Mouse (Mus musculus) heart, adult 11 months (tissue): Measurements from ENCODE around the gene Naa35.

Experiments used
- DNase-seq: peaks from one replicate; pipeline ENCODE4 v3.0.0; 2022

The Naa35 gene

DNA sequence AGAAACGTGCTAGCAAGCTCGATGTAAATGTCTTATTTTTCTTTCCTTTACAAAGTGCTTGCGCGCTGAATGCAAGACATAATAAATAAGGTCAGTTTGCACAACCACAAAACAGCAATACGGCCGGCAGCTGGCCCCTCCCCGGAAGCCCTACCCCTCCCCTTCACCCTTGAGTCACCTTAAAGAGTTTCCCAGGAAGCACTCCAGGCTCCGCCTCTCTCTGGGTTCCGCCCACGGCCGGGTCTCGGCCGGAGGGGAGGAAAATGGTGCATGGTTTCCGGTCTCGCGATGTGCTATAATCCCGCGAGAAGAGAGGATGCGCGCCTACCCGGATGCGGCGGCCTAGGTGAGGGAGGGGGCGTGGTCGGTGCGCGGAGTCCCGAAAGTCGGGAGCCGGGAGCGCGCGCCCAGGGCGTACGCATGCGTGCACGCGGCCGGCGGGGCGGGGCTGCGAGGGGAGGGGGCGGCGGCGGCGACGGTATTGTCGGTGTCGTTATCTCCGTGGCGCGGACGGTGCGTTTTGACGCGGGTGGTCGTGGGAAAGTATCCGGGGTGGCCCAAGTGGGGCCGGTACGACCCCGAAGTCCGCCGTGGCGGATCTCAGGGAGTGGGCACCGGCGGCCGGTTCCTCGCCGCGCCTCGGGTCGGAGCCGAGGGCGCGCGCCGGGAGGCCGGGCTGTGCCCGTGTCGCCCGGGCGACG, at the start of gene Naa35, which contains the start of gene Agtpbp1:
TSS of gene Naa35 (plus strand) at position 313 of the 701 bp plus-strand sequence.
TSS of gene Agtpbp1 (minus strand) at position 281 of the 701 bp plus-strand sequence.
- DNase-seq, result peak; percentile 100

DNA sequence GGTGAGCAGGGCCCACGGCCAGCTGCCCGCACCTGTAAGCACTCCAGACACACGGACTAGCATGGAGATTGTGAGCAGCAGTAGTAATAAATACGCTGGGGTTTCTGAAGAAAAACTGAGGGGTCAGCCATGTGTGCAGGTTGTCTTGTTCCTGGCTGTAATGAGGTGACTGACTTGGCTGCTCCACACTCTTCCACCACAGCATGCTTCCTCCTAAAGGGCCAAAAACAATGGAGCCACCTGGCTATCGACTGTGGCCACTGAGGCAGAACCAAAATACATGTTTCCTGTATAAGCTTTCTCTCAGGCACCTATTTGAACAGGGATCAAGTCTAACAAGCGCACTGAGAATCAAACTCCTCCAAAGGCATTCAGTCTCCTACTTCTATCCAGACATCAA, 49.3 kb upstream of the Naa35 start:
- DNase-seq, result peak; percentile 4

DNA sequence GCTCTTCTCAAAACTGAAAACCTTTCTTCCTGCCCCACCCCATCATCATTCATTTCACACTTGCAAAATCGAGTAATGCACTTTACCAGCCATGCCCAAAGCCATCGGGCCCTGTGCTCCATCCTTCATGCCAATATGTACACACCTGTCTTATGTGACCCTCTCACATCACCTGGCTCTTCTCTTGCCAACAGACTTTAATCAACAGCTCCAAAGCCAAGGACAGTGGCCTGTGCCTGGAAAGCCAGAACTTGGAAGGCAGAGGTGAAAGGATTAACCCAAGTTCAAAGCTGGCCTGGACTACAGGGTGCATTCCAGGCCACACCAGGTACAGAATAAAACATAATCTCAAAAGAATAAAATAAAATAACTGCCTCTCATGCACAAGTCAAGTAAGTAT, 48.4 kb upstream of the Naa35 start:
- peak; percentile 84 for DNase-seq

DNA sequence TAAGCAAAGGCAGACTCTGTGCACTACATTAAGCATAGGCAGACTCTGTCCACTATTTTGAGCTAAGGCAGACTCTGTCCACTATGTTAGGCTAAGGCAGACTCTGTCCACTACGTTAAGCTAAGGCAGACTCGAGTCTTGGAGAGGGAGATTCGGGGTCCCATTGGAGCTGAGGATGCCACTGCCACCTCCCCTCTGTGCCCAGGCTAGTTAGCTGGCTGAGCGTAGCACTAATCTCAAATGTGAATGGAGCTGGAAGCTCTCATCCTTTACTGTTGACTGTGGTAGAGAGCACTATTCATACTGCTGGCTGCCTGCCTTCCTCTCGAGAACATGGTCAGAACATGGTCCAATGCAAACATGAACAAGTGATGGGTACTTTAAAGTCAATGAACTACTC, 46.4 kb upstream of the Naa35 start:
- peak; percentile 53 for DNase-seq

DNA sequence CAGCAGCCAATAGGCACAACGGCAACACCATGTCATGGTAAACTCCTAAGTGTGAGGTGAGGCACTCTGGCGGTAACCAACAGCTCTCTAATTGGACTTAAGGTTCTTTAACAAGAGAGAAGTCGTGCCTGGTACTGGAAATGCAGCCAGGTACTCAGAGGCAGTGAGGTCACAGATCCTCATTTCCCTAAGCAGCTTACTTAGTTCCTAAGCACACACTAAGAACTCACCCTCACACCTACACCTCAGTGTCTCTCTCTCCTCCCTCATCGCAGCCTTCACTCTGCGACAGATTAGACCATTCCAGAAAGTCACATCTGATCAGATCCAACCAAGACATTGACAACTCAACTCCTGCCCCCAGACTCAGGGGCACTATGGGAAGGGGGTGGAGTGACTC, 45.0 kb upstream of the Naa35 start:
- DNase-seq, result no peak

DNA sequence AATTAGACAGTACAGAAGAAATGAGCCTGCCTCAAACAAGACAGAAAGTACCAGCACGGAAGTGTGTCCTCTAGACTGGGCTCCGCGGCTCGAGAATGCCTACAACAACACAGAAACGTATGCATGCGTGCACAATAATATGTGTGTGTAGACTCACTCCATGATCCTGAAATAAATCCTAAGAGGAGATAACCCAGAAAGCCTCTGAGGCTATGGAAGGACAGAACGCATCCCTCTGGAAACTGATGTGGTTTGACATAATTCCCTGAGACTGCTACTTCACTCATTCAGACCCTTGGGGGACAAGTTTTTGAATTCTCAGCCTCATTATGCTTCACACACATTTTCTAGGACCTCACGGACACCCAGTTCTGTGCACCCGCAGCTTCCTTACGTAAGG, 42.6 kb upstream of the Naa35 start:
- DNase-seq, result peak; percentile 54

DNA sequence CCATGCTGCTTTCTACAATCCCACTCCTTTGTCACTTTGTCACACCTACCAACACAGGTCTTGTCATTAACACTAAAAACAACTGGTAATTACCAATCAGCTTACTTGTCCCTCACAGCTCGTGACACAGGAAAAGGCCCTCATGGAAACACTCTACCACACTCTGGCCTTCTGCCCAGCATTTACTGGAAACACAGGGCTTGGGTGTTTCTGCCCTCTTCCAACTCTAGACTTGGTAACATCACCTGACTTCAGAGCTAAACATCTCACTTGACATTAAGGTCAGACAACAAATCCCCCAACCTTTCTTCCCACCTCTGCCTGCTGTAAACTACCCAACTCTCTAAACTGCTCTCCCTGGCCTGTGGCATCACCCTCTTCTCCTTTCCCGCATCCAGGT, 38.0 kb upstream of the Naa35 start:
- DNase-seq, result peak; percentile 95

DNA sequence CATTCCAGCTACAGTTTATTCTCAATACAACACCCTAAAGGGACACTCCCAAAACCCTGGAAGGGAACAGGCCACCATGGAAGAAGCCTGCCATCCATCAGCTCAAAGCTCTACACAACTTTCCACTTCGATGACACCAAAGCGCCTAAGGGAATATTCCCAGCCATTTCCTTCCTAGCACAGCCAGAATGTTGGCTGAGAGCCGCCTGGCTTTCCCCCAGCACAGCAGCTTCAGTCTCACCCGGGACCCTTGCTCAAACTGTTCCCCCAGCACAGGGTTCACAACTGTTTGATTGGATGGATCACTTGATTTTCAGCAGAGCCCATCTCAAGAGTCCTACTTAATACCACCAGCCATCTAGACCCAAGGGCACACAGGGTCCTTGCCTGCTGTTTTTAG, 37.3 kb upstream of the Naa35 start:
- DNase-seq, result peak; percentile 95

DNA sequence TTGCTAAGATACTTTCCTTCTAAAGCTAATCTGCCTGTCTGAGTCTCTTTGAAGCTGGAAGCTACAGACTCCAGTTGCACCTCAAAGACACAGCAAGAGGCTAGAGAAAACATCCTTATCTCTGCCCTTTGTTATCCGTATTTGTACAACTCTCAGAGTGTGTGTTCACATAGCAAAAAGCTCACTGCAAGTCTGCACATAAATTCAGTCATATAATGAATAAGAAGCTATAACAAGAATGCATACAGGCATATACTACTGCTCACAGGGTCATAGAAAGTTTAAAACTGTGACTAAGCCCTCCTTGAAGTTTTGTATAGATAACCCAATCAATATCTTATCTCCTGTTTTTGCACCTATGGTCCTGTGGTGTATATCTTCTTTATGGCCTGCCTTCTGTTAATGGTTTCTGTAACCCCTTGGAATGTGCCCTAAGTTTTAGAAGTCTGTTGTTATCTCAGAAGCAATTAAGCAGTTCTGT, 35.7 kb upstream of the Naa35 start:
- DNase-seq, result peak; percentile 8

DNA sequence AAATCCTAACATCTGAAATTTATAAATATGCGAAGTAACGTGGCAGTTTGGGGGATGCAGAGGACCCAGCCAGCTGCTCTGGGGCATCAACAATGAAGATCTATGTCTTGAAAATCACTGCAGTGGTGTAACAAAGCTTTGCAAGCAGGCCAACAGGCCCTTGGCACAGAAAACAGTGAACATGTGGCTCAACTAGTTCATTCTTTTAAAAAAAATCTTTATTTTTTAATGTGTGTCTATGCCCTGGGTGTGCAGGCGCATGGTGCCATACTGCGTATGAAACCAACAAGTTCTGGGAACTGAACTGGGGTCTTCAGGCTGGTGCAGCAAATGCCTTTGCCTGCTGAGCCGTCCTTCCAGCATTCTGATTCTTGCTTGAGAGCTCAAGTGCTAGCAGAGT, 32.8 kb upstream of the Naa35 start:
- peak; percentile 62 for DNase-seq

DNA sequence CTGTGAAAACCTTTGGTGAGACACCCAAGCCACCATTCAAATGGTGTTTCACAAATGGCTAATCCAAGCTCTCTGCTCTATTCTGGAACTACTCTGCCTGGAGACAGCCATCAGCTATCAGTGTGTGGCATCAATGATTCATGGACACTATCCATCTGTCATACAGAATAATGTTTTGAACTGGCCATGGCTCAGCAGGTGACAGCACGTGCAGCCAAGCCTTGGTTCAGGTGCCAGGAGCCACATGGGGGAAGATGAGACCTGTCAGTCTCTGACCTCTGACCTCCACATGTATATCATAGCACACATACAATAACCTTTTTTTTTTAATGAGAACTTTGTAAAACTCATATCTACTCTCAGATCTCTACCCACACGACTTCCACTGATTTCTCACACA, 32.3 kb upstream of the Naa35 start:
- DNase-seq, result peak; percentile 76

DNA sequence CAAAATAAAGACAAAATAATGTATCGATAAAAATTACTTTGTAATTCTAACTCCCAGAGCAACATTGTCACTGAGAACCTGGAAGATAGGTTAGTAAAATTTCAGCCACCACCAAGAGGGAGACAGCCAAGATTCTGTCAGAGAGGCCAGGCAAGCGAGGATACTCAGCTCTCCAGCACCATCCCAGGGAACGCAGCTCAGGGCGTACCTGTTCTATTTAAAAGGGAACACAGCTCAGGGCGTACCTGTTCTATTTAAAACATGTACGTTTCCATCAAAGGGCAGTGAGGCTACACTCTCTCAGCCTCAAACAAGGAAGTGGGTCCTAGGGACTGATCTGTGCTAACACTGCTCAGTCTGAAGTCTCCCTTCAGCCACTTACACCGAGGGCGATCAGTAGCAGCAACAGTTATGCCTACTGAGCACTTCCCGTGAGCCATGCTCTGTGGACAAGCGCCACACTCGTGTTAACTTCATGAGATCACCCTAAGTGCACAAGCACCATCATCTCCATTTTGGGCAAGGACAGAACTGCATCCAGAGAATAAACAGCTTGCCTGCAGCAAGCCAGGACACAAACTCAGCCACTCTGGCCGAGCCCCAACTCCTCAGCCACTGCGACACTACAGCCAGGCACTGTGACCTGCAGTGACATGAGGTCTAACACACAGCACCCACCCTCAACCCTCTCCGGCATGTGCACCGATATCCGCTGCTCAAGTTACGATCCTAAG, 30.1 kb upstream of the Naa35 start:
- DNase-seq, result no peak

DNA sequence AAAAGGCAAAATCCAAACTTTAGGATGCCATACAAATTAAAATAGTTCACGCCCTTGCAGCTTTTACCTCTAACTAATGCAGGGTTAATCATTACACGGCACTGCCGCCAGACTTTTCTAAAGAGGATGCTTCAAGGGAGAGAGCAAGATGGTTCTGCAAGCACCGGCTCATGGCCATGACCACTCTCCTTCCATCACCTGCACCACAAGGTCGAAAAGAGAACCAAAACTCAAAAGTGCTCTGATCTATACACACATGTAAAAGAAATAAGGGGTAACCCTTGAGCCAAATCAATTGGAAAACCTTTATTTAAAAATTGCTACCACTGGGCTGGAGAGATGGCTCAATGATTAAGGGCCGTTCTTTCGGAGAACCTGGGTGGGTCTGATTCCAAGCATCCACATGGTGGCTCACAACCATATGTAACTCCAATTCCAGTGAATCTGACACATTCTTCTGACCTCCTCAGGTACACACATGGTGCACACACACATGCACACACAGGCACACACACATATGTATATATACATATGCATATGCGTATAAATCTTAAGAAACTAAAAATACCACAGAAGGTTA, 29.4 kb upstream of the Naa35 start:
- no peak for DNase-seq

DNA sequence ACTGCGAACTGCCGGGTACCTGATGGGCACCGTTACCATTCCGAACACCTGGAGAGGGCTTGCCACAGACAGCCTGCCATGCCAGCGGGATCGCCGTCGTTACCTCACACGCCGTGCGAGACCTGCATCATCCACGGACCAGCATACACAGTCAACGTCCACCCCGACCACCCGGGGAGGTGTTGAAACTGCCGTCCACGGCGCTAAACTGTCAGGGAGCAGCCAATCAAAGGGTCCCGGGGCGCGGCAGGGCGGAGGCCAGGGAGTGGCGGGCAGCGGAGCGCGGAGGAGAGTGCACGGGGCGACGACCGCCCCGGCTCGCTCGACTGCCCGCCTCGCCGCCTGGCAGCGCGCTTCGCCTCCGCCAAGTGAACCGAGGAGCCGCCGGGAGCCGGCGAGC, 28.4 kb upstream of the Naa35 start:
- DNase-seq, result peak; percentile 97

DNA sequence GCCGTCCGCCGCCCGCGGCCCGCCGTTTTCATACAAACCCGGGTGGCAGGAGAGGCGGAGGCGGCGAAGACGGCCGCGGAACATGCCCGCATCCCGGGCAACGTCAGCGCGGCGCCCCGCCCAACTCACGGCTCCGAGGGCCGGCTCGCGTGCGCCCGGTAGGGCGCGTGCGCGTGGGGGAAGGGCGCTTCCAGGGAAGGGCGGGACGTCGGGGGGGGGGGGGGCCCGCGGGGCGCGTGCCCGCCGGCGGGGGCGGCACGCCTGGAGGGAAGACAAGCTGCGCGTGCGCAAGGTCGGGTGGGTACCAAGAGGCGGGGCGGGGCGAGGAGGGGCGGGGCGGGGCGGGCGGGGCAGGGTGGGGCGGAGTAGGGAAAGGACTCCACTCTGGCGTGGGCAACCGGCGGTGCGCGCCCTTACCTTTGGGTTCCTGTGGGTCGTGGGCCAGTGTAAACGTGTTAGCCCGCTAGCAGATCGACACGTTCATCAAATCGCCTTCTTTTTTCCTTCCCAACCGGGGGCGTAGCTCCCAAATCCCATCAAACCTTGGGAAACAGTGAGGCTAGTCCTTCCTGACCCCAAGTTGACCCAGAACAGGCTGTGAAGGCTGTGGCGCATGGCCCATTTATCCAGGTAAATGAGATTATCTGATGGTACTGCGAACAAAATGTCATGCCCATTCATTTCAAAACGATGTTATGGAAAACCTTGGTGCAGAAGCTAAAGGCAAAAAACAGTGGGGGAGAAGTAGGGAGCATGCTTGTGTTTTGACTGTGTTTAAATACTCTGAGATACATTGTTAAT, 27.7 kb upstream of the Naa35 start:
- DNase-seq, result peak; percentile 99

DNA sequence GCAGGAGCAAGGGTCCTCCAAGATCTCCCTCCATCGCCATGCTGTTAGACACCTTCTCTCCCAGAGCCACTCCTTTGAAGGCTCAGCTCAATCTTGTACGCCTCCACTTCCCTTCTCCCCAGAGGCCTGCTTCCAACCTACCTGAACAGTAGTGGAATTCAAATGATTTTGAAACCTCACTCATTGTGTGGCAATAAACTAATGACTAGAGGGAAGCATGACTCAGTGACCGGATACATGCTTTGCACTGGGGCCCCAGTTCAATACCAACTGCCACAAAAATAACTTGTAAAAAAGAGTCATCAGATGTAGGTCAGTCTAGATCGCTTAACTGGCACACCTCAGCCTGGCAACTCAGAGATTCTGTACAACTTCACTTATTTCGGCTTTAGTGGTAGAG, 26.3 kb upstream of the Naa35 start:
- no peak for DNase-seq

DNA sequence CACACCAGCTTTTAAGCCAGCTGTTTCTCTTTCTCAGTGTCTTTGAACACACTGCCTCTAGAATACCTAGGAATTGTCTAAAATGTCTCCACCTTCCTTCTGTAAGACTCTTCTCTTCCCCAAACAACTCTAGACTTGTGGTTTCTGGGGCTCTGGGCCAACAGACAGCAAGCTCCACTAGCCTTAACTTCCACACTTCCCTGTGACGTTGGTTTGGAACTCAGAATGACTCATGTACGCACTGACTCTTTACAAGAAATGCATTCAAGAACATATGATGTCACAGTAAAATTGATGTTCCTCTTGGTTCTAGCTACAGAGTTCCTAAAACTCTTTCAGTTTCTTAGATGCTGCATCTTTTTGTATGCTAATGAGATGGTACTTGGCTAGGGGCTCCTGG, 22.6 kb upstream of the Naa35 start:
- DNase-seq, result no peak

DNA sequence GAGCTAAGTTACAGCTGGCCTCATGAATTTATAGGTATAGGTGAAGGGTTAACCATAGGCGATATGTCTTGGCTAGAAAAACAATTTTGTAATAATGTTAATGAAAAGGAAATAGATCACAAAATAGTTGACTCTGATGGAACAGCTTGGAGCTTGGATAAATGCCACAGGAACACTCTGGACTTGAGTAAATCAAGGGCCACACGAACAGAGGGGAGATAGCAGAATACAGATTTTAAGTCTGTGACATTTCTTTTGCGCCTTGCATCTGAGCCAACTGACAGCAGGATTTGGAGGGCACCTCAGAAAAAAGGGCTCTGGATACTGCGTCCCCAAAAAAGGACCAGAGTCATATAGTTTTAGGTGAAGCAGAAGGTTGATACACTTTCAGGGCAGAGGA, 20.6 kb upstream of the Naa35 start:
- DNase-seq, result no peak

DNA sequence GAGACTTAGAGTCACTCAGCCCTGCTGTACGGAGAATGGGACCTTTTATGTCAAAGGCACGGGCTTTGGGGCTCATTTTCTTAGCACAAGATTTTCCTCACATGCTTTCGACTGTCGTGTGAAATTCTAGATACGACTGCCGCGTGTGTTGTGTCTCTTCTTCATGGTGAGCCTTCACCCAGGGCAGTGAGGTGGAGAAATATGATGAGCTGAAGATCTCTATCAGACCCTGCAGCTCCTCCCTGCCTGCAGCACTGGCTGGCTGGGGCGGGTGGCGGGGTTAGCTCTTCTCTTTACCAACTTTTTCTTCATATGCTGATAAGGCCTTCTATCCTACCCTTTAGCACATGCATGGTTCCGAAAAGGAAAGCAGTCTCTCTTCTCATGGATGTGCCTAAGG, 20.1 kb upstream of the Naa35 start:
- DNase-seq, result peak; percentile 80

DNA sequence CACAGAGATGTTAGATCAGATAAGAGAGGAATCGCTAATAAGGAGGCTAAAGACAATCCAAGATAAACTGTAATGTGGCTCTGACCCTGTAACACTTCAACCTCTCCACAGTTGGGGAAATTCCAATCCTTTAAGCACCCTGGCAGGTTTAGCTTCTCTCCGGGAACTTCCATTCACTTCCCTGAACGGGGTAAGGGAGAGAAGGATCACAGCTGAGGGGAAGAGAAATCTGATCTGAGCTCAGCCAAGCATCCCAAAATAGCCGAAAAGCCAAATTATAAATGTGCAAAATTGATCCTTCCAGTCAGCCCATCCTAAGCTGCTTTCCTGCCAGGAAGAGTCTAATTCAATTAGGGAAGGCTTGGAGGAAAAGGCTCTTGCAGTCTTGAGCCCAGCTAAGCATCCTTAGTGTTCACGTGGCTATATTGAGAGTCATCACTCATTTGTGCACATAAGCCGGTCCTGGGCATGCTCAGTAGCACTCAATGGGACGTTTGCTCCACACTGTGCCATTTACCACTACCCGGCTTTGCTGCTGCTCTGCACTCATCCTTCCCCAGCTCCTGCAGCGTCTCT, 19.0 kb upstream of the Naa35 start:
- no peak for DNase-seq

DNA sequence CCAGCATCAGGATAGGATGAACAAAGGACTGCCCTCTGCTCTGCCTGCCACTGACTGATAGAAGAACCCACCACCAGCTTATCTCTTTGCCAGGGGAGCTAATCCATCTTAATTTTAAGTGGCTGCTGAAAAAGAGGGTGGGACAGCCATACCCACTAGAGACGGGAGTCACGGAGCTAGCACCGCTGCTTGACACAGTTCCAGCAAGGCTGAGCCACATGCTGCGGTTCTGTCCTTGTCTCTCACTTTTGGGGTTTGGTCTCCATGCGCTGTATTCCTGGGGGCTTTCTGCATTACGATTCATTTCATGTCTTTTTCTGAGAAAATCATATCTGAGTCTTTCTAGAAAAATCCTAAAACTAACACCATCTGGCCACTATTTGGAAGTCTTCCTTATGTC, 14.0 kb upstream of the Naa35 start:
- peak; percentile 63 for DNase-seq

DNA sequence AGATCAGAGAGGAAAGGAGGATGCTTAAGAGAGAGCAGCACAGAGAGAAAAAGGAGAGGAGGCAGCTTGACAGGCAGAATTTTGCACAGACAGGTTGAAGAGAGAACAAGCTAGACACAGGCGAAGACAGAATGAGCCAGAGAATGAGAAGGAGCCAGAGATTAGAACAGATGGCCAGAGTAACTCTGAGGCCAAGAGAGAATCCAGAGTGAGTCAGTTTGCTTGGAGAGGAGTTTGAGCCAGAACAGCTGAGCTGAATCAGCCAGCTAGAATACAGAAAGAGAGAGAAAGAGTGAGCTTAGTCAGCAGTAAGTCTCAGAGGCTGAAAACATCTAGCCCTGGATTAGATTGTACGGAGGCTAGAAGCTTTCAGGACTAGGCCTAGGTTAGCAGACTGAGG, 12.5 kb upstream of the Naa35 start:
- peak; percentile 93 for DNase-seq

DNA sequence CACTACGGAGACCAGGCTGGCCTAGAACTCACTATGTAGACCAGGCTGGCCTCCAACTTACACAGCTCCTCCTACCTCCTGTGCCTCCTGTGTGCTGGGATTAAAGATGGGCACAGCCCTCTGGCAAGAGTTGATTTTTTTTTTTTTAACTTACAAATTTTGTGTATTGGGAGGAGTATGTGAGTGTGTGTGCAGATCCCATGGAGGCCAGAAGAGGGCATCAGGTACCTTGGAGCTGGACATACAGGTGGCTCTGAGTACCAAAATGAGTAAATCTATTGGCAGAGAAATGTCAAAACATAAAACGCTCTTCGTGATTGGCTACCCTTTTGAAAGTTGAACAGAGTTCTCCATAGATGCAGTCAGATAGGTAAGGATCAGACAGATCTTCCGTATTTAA, 4.1 kb upstream of the Naa35 start:
- no peak for DNase-seq
